Mouse (Mus musculus) lung, embryonic 16.5 days (tissue): ENCODE data around the gene Ppp2r2c. TPM values are rescaled to one million over a fixed set of nuclear protein-coding genes. Genes with fewer than 3 reads are reported as not detected.

Source experiments
- ATAC-seq: fragments of 200-750 bp; cut with Nextera tagmentation; 2 replicates; pipeline ENCODE4 v1.8.0; 2017; ENCODE audit warnings: low read depth, mild to moderate bottlenecking, moderate library complexity
- H3K27ac ChIP-seq: fragments of 300-500 bp; sonication (generic); 2 replicates; pipeline ENCODE4 v1.5.1; 2014; ENCODE audit warnings: mild to moderate bottlenecking, control low read depth, low read length
- H3K27me3 ChIP-seq: fragments of 300-500 bp; sonication (generic); 2 replicates; pipeline ENCODE4 v1.6.1; 2014; ENCODE audit warnings: low read depth, low read length, mixed read lengths; ENCODE audit not compliant: control insufficient read depth, insufficient read depth
- H3K36me3 ChIP-seq: fragments of 300-500 bp; sonication (generic); 2 replicates; pipeline ENCODE4 v1.6.1; 2014; ENCODE audit warnings: low read length; ENCODE audit not compliant: control insufficient read depth, insufficient read depth
- H3K4me1 ChIP-seq: fragments of 300-500 bp; sonication (generic); replicated peaks from 2 replicates; pipeline ENCODE4 v1.6.1; 2014; ENCODE audit warnings: low read length, mixed read lengths; ENCODE audit not compliant: control insufficient read depth, insufficient read depth
- H3K4me2 ChIP-seq: fragments of 300-500 bp; sonication (generic); 2 replicates; pipeline ENCODE4 v1.6.1; 2014; ENCODE audit warnings: low read depth, low read length, control low read depth
- H3K4me3 ChIP-seq: fragments of 300-500 bp; sonication (generic); 2 replicates; pipeline ENCODE4 v1.5.1; 2014; ENCODE audit warnings: mild to moderate bottlenecking, low read length, control low read depth
- H3K9ac ChIP-seq: fragments of 300-500 bp; sonication (generic); 2 replicates; pipeline ENCODE4 v1.6.1; 2014; ENCODE audit warnings: low read length, control low read depth
- H3K9me3 ChIP-seq: fragments of 300-500 bp; sonication (generic); 2 replicates; pipeline ENCODE4 v1.6.1; 2016; ENCODE audit warnings: low read length; ENCODE audit not compliant: control insufficient read depth
- WGBS: fragments of 180-500 bp; shearing (Covaris S2); extraction: QIAGEN DNeasy Blood & Tissue Kit; methylation state at CpG from one replicate; pipeline ENCODE4 v1.1.7; 2014; 5-methylcytosine and 5-hydroxymethylcytosine counted together
- polyA plus RNA-seq: library from polyadenylated mRNA; unstranded; fragments of >200 nt; fragmentation: Nextera tagmentation; extraction: Ambion mirVana; gene quantifications from 2 replicates; pipeline ENCODE4 v1.2.1, GENCODE M21; 2015

Gene Ppp2r2c
- polyA plus RNA-seq, 1 experiment from 2014 or later: 0.10 TPM

GRCm38 (mm10) chr5:36867561-36867960, 752 bp upstream of the Ppp2r2c start:
- no peak overlapping the region for H3K27ac ChIP-seq
- no peak overlapping the region for H3K4me3 ChIP-seq
- no peaks in the 10 kb centered on the region for H3K36me3 ChIP-seq
- no peak overlapping the region for H3K4me2 ChIP-seq
- H3K4me1 ChIP-seq: 0 out of 2 replicates have a peak, but pooled peaks cover 2% of the 10 kb centered on the region
- H3K9ac ChIP-seq: no peak overlapping the region
- WGBS: 14% methylated on average over 6 of the region's 6 CpGs
- H3K9me3 ChIP-seq: no peaks in the 10 kb centered on the region
- H3K27me3 ChIP-seq: peaks cover 61% of the 10 kb centered on the region
- no peak for ATAC-seq

GRCm38 (mm10) chr5:36869186-36869577, 869 bp downstream of the Ppp2r2c start:
- Histone ChIP-seq H3K4me3 (no peak overlapping the region), H3K27ac (no peak overlapping the region), H3K36me3 (no peaks in the 10 kb centered on the region), H3K4me2 (no peak overlapping the region), H3K9me3 (no peaks in the 10 kb centered on the region), H3K27me3 (peaks cover 65% of the 10 kb centered on the region), H3K4me1 (0 out of 2 replicates have a peak, but pooled peaks cover 2% of the 10 kb centered on the region), H3K9ac (no peak overlapping the region)
- WGBS: 2% methylated on average over 7 of the region's 7 CpGs
- ATAC-seq: no peak

DNA sequence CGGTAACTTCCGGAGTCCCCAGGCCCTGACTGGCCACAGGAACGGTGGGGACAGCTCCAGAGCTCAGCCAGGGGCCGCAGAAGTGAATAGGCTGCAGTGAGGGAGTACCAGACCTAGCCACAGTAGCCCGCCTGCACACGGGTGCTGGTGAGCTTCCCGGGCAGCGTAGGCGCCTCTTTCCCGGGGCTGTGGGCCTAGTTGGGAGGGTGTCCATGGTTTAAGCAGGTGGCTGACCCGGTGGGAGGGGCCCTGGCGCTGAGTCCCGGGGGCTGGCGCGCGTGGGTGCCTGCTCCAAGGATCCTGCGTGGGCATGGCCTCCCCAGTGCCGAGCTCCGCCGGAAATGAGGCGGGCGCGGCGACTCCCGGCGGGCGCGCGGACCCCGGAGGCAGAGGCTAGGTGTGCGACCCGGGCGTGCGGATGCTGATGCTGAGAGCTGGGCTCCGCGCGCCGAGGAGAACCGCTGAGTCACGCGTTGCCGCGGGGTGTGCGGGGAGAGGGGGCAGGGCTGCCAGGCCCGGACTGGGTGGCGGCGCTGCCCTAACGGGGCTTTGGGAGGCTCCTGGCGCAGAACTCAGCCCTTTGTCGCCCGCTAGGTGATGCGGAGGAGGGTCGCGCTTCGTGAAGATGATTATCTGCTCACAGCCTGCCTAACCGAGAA, 1.4 kb downstream of the Ppp2r2c start:
- H3K27ac ChIP-seq: no peak overlapping the region
- no peaks in the 10 kb centered on the region for H3K9me3 ChIP-seq
- 0 out of 2 replicates have a peak, but pooled peaks cover 2% of the 10 kb centered on the region for H3K4me1 ChIP-seq
- H3K4me2 ChIP-seq: peak overlapping the region; percentile 22
- WGBS: under 1% methylated on average over 52 of the region's 56 CpGs
- ATAC-seq: no peak
- peaks cover 65% of the 10 kb centered on the region for H3K27me3 ChIP-seq
- H3K36me3 ChIP-seq: no peaks in the 10 kb centered on the region
- peak overlapping the region; percentile 16; the same call in 1 of the 2 replicates for H3K4me3 ChIP-seq
- no peak overlapping the region for H3K9ac ChIP-seq

- Histone ChIP-seq H3K4me3 (no peak overlapping the region), H3K9ac (no peak overlapping the region), H3K9me3 (no peaks in the 10 kb centered on the region), H3K27me3 (peaks cover 61% of the 10 kb centered on the region), H3K4me1 (0 out of 2 replicates have a peak, but pooled peaks cover 2% of the 10 kb centered on the region), H3K4me2 (no peak overlapping the region), H3K36me3 (no peaks in the 10 kb centered on the region), H3K27ac (no peak overlapping the region)
- WGBS: 79% methylated on average over 6 of the region's 6 CpGs
- no peak for ATAC-seq
Observed at GRCm38 (mm10) chr5:36870916-36871315, 2.6 kb downstream of the Ppp2r2c start.

DNA sequence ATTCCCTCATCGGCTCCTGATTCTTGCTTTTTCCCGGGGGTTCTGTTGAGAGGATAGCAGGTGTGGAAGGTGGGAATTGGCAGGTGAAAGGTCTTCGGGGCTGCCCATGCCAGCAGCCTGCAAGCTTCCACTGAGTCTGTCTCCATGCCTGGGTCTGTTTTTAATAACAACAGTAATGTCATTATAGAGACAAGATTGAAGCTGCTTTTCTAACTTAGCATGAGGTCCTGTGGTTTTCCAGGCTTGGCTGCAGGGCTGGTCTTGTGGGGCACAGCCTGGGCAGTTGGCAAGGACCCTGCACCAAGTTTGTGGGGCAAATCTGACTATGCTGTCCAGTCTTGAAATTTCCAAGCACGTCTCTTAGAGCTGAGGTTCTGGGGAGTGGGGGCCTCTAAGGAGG, 7.6 kb downstream of the Ppp2r2c start:
- Histone ChIP-seq H3K9me3 (no peaks in the 10 kb centered on the region), H3K36me3 (no peaks in the 10 kb centered on the region), H3K4me2 (no peak overlapping the region), H3K4me3 (no peak overlapping the region), H3K9ac (no peak overlapping the region), H3K4me1 (no peaks in the 10 kb centered on the region), H3K27me3 (peaks cover 11% of the 10 kb centered on the region), H3K27ac (no peak overlapping the region)
- no peak for ATAC-seq
- 73% methylated on average over 4 of the region's 4 CpGs for WGBS

DNA sequence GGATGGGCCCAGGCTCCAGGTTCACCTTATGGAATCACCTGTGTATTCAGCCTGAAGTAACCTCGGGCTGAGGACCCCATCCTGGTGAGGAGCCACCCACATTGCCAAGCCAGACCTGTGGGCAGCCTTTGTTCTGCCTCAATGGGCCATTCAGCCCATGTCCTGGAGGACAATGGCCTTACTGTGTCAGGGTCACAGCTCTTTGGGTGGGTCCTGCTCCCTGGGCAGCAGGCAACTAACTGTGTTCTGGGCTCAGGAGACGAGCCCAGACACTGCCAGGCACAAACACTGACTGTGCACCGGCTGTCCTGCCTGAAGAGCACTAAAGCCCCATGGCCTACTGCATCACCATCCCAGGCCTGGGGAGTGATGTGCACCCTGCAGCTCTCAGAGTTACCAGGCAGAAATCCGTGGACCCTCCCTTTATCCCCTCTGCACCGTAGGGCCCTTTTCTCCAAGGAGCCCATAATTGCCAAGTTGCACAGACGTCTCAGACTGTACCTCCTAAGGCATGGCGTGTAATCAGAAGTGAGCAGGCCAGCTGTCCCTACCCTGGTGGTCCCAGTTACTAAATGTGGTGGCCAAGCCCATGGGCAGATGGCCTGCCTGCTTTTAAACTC, 8.6 kb downstream of the Ppp2r2c start:
- 57% methylated on average over 7 of the region's 7 CpGs for WGBS
- Histone ChIP-seq H3K27me3 (peaks cover 9% of the 10 kb centered on the region; the same call in 1 of the 2 replicates), H3K4me2 (no peak overlapping the region), H3K27ac (no peak overlapping the region), H3K36me3 (no peaks in the 10 kb centered on the region), H3K9ac (no peak overlapping the region), H3K9me3 (no peaks in the 10 kb centered on the region), H3K4me3 (no peak overlapping the region), H3K4me1 (no peaks in the 10 kb centered on the region)
- ATAC-seq: no peak

- no peak for ATAC-seq
- Histone ChIP-seq H3K4me3 (no peak overlapping the region), H3K9ac (no peak overlapping the region), H3K27me3 (peaks cover 7% of the 10 kb centered on the region; the same call in 1 of the 2 replicates), H3K9me3 (no peaks in the 10 kb centered on the region), H3K36me3 (no peaks in the 10 kb centered on the region), H3K4me1 (no peaks in the 10 kb centered on the region), H3K27ac (no peak overlapping the region), H3K4me2 (no peak overlapping the region)
- WGBS: 56% methylated on average over 2 of the region's 2 CpGs
Observed at GRCm38 (mm10) chr5:36877641-36878040, 9.3 kb downstream of the Ppp2r2c start.

DNA sequence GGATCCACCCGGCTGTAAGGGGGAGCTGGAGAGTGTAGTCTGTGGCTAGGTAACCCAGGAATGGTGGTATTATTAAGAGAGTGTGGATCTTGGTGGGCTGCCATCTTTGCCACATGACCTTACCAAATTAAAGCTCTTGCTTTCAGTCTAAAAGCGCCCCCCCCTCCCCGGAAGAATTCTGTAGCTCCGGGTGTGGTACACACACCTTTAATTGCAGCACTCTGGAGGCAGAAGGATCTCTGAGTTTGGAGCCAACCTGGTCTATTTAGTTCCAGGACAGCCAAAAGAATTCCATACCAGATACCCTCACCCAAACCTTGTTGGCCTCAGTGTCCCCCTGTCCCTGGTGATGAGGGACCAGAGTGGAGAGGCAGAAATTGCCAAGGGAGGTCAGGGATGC, 10.5 kb downstream of the Ppp2r2c start:
- H3K4me1 ChIP-seq: no peaks in the 10 kb centered on the region
- no peaks in the 10 kb centered on the region for H3K27me3 ChIP-seq
- no peaks in the 10 kb centered on the region for H3K36me3 ChIP-seq
- H3K4me2 ChIP-seq: no peak overlapping the region
- no peak overlapping the region for H3K9ac ChIP-seq
- WGBS: 80% methylated on average over 4 of the region's 4 CpGs
- no peak overlapping the region for H3K27ac ChIP-seq
- H3K4me3 ChIP-seq: no peak overlapping the region
- H3K9me3 ChIP-seq: no peaks in the 10 kb centered on the region
- no peak for ATAC-seq

DNA sequence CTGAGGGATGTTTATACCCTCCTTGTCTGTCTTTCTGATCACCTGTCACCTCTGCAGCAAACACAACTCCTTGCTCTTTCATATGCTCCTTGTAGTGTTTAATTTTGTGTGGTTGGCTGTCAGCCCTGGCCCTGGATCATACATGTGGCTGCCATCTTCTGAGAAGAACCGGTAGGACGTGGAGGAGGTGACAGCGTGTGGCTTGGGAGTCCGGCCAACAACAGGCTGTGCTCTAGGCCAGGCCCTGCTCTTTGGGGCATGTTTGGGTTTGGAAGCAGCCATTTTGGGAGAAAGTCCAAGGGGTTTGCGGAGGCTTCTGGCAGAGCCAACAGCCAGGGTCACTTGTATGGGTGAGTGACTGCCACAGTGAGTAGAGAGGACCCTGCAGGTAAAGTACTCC, 12.3 kb downstream of the Ppp2r2c start:
- no peak for ATAC-seq
- H3K4me2 ChIP-seq: no peak overlapping the region
- H3K36me3 ChIP-seq: no peaks in the 10 kb centered on the region
- no peaks in the 10 kb centered on the region for H3K9me3 ChIP-seq
- WGBS: 55% methylated on average over 5 of the region's 5 CpGs
- no peaks in the 10 kb centered on the region for H3K27me3 ChIP-seq
- H3K4me3 ChIP-seq: no peak overlapping the region
- no peak overlapping the region for H3K27ac ChIP-seq
- no peaks in the 10 kb centered on the region for H3K4me1 ChIP-seq
- no peak overlapping the region for H3K9ac ChIP-seq
